Mouse (Mus musculus) lung, adult 2 months (tissue): ENCODE results near the gene Eral1. TPM values are rescaled to one million over a fixed set of nuclear protein-coding genes. Genes with fewer than 3 reads are reported as not detected.

ENCODE experiments used
- DNase-seq: peaks from one replicate; pipeline ENCODE4 v3.0.0; 2022
- H3K4me1 ChIP-seq: fragments of 200-500 bp; 2 replicates; pipeline ENCODE4 v1.6.1; 2011; ENCODE audit warnings: low read length; ENCODE audit not compliant: control insufficient read depth, insufficient read depth
- H3K4me3 ChIP-seq: fragments of 200-500 bp; replicated peaks from 2 replicates; pipeline ENCODE3; 2011; ENCODE audit warnings: low read depth, mild to moderate bottlenecking, control low read depth, low read length; ENCODE audit errors: extremely low read depth
- CTCF ChIP-seq: fragments of 200-500 bp; IDR thresholded peaks from 2 replicates; pipeline ENCODE4 v1.5.1; 2011; ENCODE audit warnings: mild to moderate bottlenecking, low read length, control low read depth; ENCODE audit not compliant: insufficient read depth
- POLR2A ChIP-seq: fragments of 200-500 bp; IDR thresholded peaks from 2 replicates; pipeline ENCODE4 v1.6.1; 2011; ENCODE audit warnings: low read depth, mild to moderate bottlenecking, control low read depth, low read length, borderline replicate concordance; ENCODE audit errors: extremely low read depth
- WGBS: fragments of 180-500 bp; shearing (Covaris S2); methylation state at CpG from one replicate; pipeline ENCODE4 v1.1.7; 2018; 5-methylcytosine and 5-hydroxymethylcytosine counted together
- polyA plus RNA-seq: library from polyadenylated mRNA; depleted of rRNA; stranded (reverse); fragments of >200 nt; gene quantifications from 2 replicates; pipeline ENCODE4 v1.2.3, GENCODE M21; 2012; rRNA removed

The Eral1 gene
- polyA plus RNA-seq, 1 experiment = 27.8 TPM

- H3K4me1 ChIP-seq = peaks cover 13% of the 10 kb centered on the region
- TF ChIP-seq CTCF = no peak
- TF ChIP-seq POLR2A = no peak
- no peak for DNase-seq
- WGBS = 41% methylated on average over 2 of the region's 2 CpGs
- H3K4me3 ChIP-seq = no peak overlapping the region
Measured at GRCm38 (mm10) chr11:78030600-78030999, 49.6 kb downstream of the Eral1 start.

- DNase-seq = no peak
- Histone ChIP-seq H3K4me3 (no peak overlapping the region), H3K4me1 (peaks cover 13% of the 10 kb centered on the region)
- WGBS = 90% methylated on average over 8 of the region's 8 CpGs
- TF ChIP-seq POLR2A = no peak
- no peak for TF ChIP-seq CTCF
Measured at GRCm38 (mm10) chr11:78029240-78029639, 50.9 kb downstream of the Eral1 start.

- peak; percentile 13; the same call in 1 of the 2 replicates for TF ChIP-seq CTCF
- TF ChIP-seq POLR2A = no peak
- Histone ChIP-seq H3K4me3 (no peak overlapping the region), H3K4me1 (no peaks in the 10 kb centered on the region)
- DNase-seq = no peak
- WGBS = 82% methylated on average over 8 of the region's 8 CpGs
Measured at GRCm38 (mm10) chr11:78023607-78024006, 56.6 kb downstream of the Eral1 start.

Other genes starting within 250 kb of the Eral1 start
- gene Pipox, start 186.3 kb downstream of the Eral1 start, polyA plus RNA-seq = 0.60 and 1.3 TPM in 2 replicates
- gene Sez6, start 149.6 kb downstream of the Eral1 start, polyA plus RNA-seq = 0.12 and 0.19 TPM in 2 replicates
- 50.4 and 55.3 TPM in 2 replicates for gene Phf12, start 97.6 kb downstream of the Eral1 start, polyA plus RNA-seq
- 7.9 and 8.7 TPM in 2 replicates for gene Dhrs13, start 48.1 kb downstream of the Eral1 start, polyA plus RNA-seq
- gene Flot2, start 42.5 kb downstream of the Eral1 start, polyA plus RNA-seq = 114 and 145 TPM in 2 replicates
- 21.6 and 25.6 TPM in 2 replicates for gene Fam222b, start 14.3 kb upstream of the Eral1 start, polyA plus RNA-seq
- 37.0 and 42.8 TPM in 2 replicates for gene Traf4, start 85.2 kb upstream of the Eral1 start, polyA plus RNA-seq
- 16.1 and 18.9 TPM in 2 replicates for gene Nek8, start 96.3 kb upstream of the Eral1 start, polyA plus RNA-seq
- 38.0 and 44.2 TPM in 2 replicates for gene Tlcd1, start 96.3 kb upstream of the Eral1 start, polyA plus RNA-seq
- gene Rpl23a, start 103.2 kb upstream of the Eral1 start, polyA plus RNA-seq = 103 and 212 TPM in 2 replicates
- gene Rab34, start 108.0 kb upstream of the Eral1 start, polyA plus RNA-seq = 45.4 and 59.2 TPM in 2 replicates
- gene Proca1, start 113.0 kb upstream of the Eral1 start, polyA plus RNA-seq = 0.87 and 1.4 TPM in 2 replicates
- gene Sdf2, start 165.4 kb upstream of the Eral1 start, polyA plus RNA-seq = 67.6 and 81.7 TPM in 2 replicates
- 21.0 and 26.5 TPM in 2 replicates for gene Supt6, start 165.6 kb upstream of the Eral1 start, polyA plus RNA-seq
- gene 2610507B11Rik, start 181.4 kb upstream of the Eral1 start, polyA plus RNA-seq = 53.9 and 65.4 TPM in 2 replicates
- gene BC030499, start 210.5 kb upstream of the Eral1 start, polyA plus RNA-seq = 0.22 and 0.27 TPM in 2 replicates
- gene Spag5, start 221.1 kb upstream of the Eral1 start, polyA plus RNA-seq = 1.4 and 1.6 TPM in 2 replicates
- gene Aldoc, start 242.6 kb upstream of the Eral1 start, polyA plus RNA-seq = 8.4 and 10.4 TPM in 2 replicates
- 68.4 and 69.0 TPM in 2 replicates for gene Pigs, start 248.0 kb upstream of the Eral1 start, polyA plus RNA-seq